Mouse (Mus musculus) embryonic facial prominence, embryonic 15.5 days (tissue): ENCODE data around the gene Bspry. TPM values are rescaled to one million over a fixed set of nuclear protein-coding genes. Genes with fewer than 3 reads are reported as not detected.

ENCODE experiments used
- ATAC-seq: fragments of 200-750 bp; cut with Nextera tagmentation; 2 replicates; pipeline ENCODE4 v1.8.0; 2017; ENCODE audit warnings: low read depth, moderate TSS enrichment; ENCODE audit not compliant: insufficient number of reproducible peaks, low FRiP score, low TSS enrichment
- H3K27ac ChIP-seq: fragments of 300-500 bp; sonication (generic); replicated peaks from 2 replicates; pipeline ENCODE4 v1.5.1; 2015; ENCODE audit warnings: mild to moderate bottlenecking, inconsistent platforms
- H3K27me3 ChIP-seq: fragments of 300-500 bp; sonication (generic); 2 replicates; pipeline ENCODE4 v1.6.1; 2015; ENCODE audit warnings: inconsistent platforms
- H3K36me3 ChIP-seq: fragments of 300-500 bp; sonication (generic); 2 replicates; pipeline ENCODE4 v1.6.1; 2015; ENCODE audit warnings: mild to moderate bottlenecking, inconsistent platforms
- H3K4me1 ChIP-seq: fragments of 300-500 bp; sonication (generic); 2 replicates; pipeline ENCODE4 v1.6.1; 2015; ENCODE audit warnings: inconsistent platforms
- H3K4me2 ChIP-seq: fragments of 300-500 bp; sonication (generic); replicated peaks from 2 replicates; pipeline ENCODE4 v1.6.1; 2015; ENCODE audit warnings: mild to moderate bottlenecking, inconsistent platforms
- H3K4me3 ChIP-seq: fragments of 300-500 bp; sonication (generic); replicated peaks from 2 replicates; pipeline ENCODE4 v1.5.1; 2015; ENCODE audit warnings: mild to moderate bottlenecking, inconsistent platforms
- H3K9ac ChIP-seq: fragments of 300-500 bp; sonication (generic); 2 replicates; pipeline ENCODE4 v1.6.1; 2015; ENCODE audit warnings: inconsistent platforms
- H3K9me3 ChIP-seq: fragments of 300-500 bp; sonication (generic); replicated peaks from 2 replicates; pipeline ENCODE4 v1.6.1; 2016; ENCODE audit warnings: inconsistent platforms
- WGBS: fragments of 180-500 bp; shearing (Covaris S2); methylation state at CpG from one replicate; pipeline ENCODE4 v1.1.7; 2015; 5-methylcytosine and 5-hydroxymethylcytosine counted together
- polyA plus RNA-seq: library from polyadenylated mRNA; unstranded; fragments of >200 nt; fragmentation: Nextera tagmentation; extraction: Ambion mirVana; gene quantifications from 2 replicates; pipeline ENCODE4 v1.2.1, GENCODE M21; 2015

The Bspry gene
- polyA plus RNA-seq, 1 experiment from 2014 or later, result 16.3 TPM

DNA sequence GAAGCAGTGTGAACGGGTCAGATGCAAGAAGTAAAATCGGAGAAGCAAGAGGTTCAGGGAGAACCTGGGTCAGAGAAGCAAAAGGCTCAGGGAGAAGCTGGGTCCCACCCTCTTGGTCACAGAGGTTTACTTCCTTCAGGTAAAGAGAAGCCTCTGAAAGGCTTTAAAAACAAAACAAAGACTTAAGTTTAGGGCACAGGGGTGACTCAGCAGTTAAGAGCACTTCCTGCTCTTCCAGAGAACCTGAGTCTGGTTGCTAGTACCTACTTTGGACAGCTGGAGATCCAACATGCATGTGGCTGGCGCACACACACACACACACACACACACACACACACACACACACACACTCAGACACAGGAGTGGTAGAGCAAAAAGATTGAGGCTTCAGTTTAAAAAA, 5.1 kb downstream of the Bspry start:
- 75% methylated on average over 3 of the region's 3 CpGs for WGBS
- Histone ChIP-seq H3K9ac (no peak overlapping the region), H3K27ac (no peak overlapping the region), H3K4me3 (no peak overlapping the region), H3K27me3 (no peaks in the 10 kb centered on the region), H3K36me3 (no peaks in the 10 kb centered on the region), H3K9me3 (no peaks in the 10 kb centered on the region), H3K4me1 (peaks cover 3% of the 10 kb centered on the region; the same call in 1 of the 2 replicates), H3K4me2 (no peak overlapping the region)
- no peak for ATAC-seq

DNA sequence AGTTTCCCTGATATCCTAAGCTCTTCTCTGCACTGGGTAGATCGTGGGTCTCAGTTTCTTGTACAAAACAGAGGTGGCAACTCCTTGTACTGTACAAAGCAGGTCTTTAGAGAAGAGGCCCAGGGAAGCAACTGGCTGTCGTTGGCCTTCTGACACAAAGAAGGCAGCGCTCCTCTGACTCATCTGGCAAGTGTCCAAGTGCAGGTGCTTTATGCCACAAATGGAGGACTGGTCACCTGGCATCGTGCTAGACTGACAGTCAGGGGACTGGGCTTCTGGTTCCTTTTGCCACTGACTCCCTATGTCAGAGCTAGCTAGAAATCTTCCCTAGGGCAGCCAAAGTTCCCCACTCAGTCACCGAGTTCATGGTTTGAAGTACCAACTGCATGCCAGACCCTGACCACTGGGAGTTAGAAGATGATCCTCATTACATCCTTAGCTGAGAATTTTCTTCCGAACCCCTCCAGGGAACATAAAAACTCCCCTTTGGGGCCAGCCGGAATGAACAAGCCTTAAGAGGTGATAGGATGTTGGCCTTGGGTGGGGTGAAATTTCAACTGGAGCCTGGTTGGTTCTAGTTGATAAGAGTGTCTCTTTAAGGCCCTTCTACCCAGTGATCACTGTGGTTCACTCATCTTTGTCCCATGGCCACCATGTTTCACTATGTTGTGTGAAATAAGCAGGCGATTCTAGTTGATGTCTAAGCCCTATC, 5.8 kb downstream of the Bspry start:
- H3K4me3 ChIP-seq, result no peak overlapping the region
- H3K4me2 ChIP-seq, result no peak overlapping the region
- no peaks in the 10 kb centered on the region for H3K4me1 ChIP-seq
- H3K27ac ChIP-seq, result no peak overlapping the region
- no peaks in the 10 kb centered on the region for H3K9me3 ChIP-seq
- WGBS, result 79% methylated on average over 8 of the region's 8 CpGs
- H3K36me3 ChIP-seq, result no peaks in the 10 kb centered on the region
- H3K27me3 ChIP-seq, result no peaks in the 10 kb centered on the region
- H3K9ac ChIP-seq, result no peak overlapping the region
- ATAC-seq, result no peak

DNA sequence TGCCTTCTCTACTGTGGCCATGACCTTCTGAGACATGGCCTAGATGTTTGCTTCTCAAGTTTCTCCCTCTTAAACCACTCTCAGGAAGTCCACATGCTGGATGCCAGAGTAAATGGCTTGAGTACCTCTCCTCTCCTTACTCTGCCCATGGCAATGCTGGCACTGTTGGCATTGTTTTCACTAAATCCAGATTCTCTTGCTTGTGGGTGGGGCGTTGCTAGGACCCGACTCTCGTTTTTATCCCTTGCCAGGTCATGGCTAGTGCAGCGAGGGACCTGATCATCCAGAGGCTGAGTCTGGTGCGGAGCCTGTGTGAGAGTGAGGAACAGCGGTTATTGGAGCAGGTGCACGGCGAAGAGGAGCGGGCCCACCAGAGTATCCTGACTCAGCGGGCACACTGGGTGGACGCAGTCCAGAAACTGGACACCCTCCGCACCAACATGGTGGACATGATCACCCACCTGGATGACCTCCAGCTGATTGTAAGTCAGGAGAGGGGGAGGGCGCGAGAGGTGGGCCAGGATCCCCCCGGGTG, 6.4 kb downstream of the Bspry start:
- no peaks in the 10 kb centered on the region for H3K9me3 ChIP-seq
- H3K4me2 ChIP-seq, result no peak overlapping the region
- ATAC-seq, result no peak
- H3K27ac ChIP-seq, result no peak overlapping the region
- 85% methylated on average over 15 of the region's 15 CpGs for WGBS
- no peak overlapping the region for H3K4me3 ChIP-seq
- no peaks in the 10 kb centered on the region for H3K27me3 ChIP-seq
- no peaks in the 10 kb centered on the region for H3K4me1 ChIP-seq
- H3K9ac ChIP-seq, result no peak overlapping the region
- no peaks in the 10 kb centered on the region for H3K36me3 ChIP-seq

DNA sequence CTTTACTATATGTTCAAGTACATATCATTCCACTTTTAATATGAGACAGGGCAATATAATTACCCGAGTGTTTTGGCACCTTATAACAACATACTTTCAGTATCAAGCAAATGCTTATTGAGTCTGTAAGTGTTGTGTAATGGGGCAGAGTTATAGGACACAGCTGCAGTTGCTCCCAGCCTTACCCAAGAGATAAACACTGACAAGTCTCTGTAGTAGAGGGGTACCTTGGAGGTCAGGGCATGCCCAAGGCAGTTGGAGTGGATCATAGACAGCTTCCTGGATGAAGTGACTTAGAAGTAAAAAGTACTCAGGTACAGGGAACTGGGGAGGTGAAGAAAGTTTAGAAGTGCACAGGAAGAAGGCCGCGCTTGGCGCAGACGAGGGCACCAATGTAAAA, 7.3 kb downstream of the Bspry start:
- H3K4me3 ChIP-seq, result no peak overlapping the region
- no peak overlapping the region for H3K9ac ChIP-seq
- H3K27ac ChIP-seq, result no peak overlapping the region
- no peaks in the 10 kb centered on the region for H3K4me1 ChIP-seq
- H3K4me2 ChIP-seq, result no peak overlapping the region
- no peak for ATAC-seq
- H3K36me3 ChIP-seq, result no peaks in the 10 kb centered on the region
- no peaks in the 10 kb centered on the region for H3K9me3 ChIP-seq
- 84% methylated on average over 5 of the region's 5 CpGs for WGBS
- H3K27me3 ChIP-seq, result no peaks in the 10 kb centered on the region

DNA sequence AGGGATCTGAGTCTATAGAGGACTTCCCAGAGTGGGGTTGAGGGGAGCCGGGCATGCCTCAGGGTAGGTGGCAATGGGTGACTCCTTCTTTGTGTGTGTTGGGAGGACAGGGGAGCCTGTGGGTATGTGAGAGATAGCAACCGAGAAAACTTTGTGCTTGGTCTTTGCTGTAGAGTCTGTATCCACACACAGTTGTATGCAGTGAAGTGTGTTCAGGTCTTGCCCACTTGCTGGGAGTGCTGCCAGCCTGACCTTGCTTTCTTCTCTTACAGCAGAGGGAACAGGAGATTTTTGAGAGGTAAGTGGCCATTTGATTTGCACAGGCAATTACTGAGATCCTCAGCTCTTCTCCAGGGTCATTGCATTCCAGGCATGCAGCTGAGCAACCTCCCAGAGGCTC, 8.1 kb downstream of the Bspry start:
- Histone ChIP-seq H3K9ac (no peak overlapping the region), H3K4me2 (no peak overlapping the region), H3K27ac (no peak overlapping the region), H3K36me3 (no peaks in the 10 kb centered on the region), H3K9me3 (no peaks in the 10 kb centered on the region), H3K4me1 (no peaks in the 10 kb centered on the region), H3K27me3 (no peaks in the 10 kb centered on the region), H3K4me3 (no peak overlapping the region)
- 91% methylated on average over 2 of the region's 2 CpGs for WGBS
- ATAC-seq, result no peak

DNA sequence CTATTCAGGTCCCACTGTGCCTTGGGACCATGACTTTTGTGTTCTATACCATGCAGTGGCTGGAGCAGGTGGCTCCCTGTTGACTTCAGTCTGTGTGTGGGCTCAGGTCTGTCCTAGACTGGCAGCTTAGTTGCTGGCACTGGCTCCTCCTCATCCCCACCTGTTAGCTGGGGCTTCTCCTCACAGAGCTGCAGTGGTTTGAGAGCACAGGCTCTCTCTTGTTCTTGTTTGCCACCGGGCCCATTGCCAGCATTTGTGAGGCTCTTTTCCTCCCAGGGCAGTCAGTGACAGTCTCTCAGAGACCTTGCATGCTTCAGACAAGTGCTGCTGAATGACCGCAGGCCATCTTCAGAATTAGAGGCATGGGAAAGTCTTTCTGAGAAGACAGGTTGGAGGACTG, 12.8 kb downstream of the Bspry start:
- Histone ChIP-seq H3K4me3 (no peak overlapping the region), H3K4me1 (no peaks in the 10 kb centered on the region), H3K36me3 (no peaks in the 10 kb centered on the region), H3K27ac (no peak overlapping the region), H3K9me3 (no peaks in the 10 kb centered on the region), H3K9ac (no peak overlapping the region), H3K27me3 (no peaks in the 10 kb centered on the region), H3K4me2 (no peak overlapping the region)
- ATAC-seq, result no peak
- 73% methylated on average over 2 of the region's 2 CpGs for WGBS

DNA sequence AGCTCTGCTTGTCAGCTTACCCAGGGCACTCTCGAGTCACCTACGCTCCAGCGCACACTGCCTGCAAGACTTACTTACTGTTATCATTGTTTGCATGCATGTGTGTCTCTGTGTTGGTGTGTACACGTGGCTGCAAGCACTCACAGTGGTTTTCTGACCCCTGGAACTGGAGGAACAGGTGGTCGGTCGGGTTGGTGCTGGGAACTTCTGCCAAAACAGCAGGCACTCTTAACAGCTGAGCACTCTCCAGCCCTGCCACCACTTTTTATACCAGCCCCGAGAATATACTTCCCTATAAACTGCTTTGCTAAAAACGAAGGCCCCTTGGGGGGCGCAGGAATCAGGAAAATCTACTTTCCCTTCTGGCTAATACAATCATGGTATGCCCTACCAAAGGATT, 14.4 kb downstream of the Bspry start:
- ATAC-seq, result no peak
- Histone ChIP-seq H3K9ac (no peak overlapping the region), H3K36me3 (peaks cover 11% of the 10 kb centered on the region), H3K4me2 (no peak overlapping the region), H3K27ac (no peak overlapping the region), H3K4me3 (no peak overlapping the region), H3K9me3 (no peaks in the 10 kb centered on the region), H3K27me3 (no peaks in the 10 kb centered on the region), H3K4me1 (no peaks in the 10 kb centered on the region)
- 68% methylated on average over 9 of the region's 9 CpGs for WGBS

DNA sequence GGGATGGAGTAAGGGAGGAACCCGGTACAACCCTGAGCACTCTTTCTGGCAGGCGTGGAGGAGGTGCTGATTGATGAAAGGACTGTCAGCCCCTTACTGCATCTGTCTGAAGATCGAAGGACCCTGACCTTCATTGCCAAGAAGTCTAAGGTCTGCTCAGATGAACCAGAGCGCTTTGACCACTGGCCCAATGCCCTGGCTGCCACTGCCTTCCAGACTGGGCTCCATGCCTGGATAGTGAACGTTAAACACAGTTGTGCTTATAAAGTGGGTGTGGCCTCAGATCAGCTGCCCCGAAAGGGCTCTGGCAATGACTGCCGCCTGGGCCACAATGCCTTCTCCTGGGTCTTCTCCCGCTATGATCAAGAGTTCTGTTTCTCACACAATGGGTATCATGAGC, 16.1 kb downstream of the Bspry start:
- Histone ChIP-seq H3K4me2 (no peak overlapping the region), H3K9me3 (no peaks in the 10 kb centered on the region), H3K9ac (no peak overlapping the region), H3K4me1 (no peaks in the 10 kb centered on the region; the same call in 1 of the 2 replicates), H3K27me3 (no peaks in the 10 kb centered on the region), H3K4me3 (no peak overlapping the region), H3K36me3 (peaks cover 18% of the 10 kb centered on the region), H3K27ac (no peak overlapping the region)
- ATAC-seq, result no peak
- WGBS, result 83% methylated on average over 8 of the region's 8 CpGs

DNA sequence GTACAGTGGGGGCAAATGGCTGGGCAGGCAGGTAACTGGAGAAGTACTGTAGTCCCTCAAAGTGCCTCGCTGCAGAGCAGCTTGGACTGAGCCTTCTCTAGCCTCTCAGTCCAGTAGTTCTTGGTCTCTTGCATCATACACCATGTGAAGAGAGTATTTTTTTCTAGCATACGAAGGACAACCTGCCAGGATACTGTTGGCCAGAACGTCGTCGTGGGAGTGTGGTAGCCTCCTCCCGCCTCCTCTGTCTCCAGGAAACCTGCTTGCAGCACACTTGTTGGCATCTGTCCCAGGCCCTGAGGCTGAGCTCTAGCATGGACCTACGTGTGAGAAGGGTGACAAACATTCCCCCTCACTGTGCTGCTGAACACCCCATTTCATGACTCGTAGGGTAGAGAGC, 17.0 kb downstream of the Bspry start:
- no peaks in the 10 kb centered on the region for H3K9me3 ChIP-seq
- no peak overlapping the region for H3K4me3 ChIP-seq
- H3K4me2 ChIP-seq, result no peak overlapping the region
- no peak; the same call in 1 of the 2 replicates for ATAC-seq
- H3K27ac ChIP-seq, result no peak overlapping the region
- peaks cover 4% of the 10 kb centered on the region for H3K4me1 ChIP-seq
- WGBS, result 62% methylated on average over 8 of the region's 8 CpGs
- no peaks in the 10 kb centered on the region for H3K27me3 ChIP-seq
- no peak overlapping the region for H3K9ac ChIP-seq
- H3K36me3 ChIP-seq, result peaks cover 18% of the 10 kb centered on the region

DNA sequence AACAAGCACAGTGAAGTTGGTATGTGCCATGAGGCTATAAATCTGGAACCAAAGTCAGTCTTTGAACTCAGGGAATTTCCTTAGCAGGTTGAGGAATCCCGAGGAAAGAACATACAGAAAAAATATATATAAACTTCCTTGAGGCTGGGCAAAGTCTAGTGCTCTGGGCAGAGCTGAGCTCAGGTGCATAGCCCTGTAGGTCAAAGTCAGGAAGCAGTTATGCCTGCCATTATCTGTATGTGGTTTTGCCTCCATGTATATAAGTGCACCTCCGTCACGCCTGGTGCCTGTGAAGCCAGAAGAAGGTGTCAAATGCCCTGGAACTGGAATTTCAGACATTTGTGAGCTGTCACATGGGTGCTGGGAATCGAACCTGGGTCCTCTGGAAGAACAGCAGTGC, 20.9 kb downstream of the Bspry start:
- no peak for ATAC-seq
- WGBS, result 79% methylated on average over 4 of the region's 4 CpGs

DNA sequence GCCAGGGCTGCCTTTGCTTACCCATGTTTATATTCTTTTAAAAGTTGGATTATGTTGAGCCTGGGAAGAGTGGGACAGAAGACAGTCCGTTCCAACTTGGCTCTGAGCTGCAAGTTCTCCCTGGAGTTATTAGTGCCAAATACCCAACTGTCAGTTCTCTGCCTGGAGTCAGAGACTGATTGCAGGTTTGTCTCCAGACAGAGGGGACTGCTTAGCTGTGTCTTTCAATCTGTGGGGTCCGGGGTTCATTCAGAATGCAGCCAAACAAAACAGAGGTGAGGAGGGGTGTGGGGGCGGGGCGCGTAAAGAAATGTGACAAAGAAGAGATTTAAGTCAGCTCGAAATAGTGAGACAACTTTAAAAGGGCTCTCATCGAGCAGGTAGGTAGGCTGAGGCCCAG, 21.7 kb downstream of the Bspry start:
- H3K4me3 ChIP-seq, result peak overlapping the region; percentile 61
- peak overlapping the region; percentile 50 for H3K9ac ChIP-seq
- peaks cover 15% of the 10 kb centered on the region for H3K4me1 ChIP-seq
- H3K36me3 ChIP-seq, result peaks cover 18% of the 10 kb centered on the region
- no peak for ATAC-seq
- no peaks in the 10 kb centered on the region for H3K9me3 ChIP-seq
- no peaks in the 10 kb centered on the region for H3K27me3 ChIP-seq
- H3K27ac ChIP-seq, result peak overlapping the region; percentile 24
- H3K4me2 ChIP-seq, result peak overlapping the region; percentile 66
- under 1% methylated on average over 7 of the region's 7 CpGs for WGBS

More for the DNA sequence above, 20.9 kb downstream of the Bspry start:
- Histone ChIP-seq H3K4me3 (no peak overlapping the region), H3K9ac (no peak overlapping the region), H3K9me3 (no peaks in the 10 kb centered on the region), H3K4me2 (no peak overlapping the region), H3K27me3 (no peaks in the 10 kb centered on the region), H3K27ac (no peak overlapping the region), H3K36me3 (peaks cover 18% of the 10 kb centered on the region), H3K4me1 (peaks cover 15% of the 10 kb centered on the region)
